Mouse (Mus musculus) neural tube, embryonic 15.5 days (tissue): Measurements from ENCODE around the gene Spint1. TPM values are rescaled to one million over a fixed set of nuclear protein-coding genes. Genes with fewer than 3 reads are reported as not detected.

Experiments used
- ATAC-seq: fragments of 200-750 bp; cut with Nextera tagmentation; 2 replicates; pipeline ENCODE4 v1.8.0; 2017; ENCODE audit warnings: mild to moderate bottlenecking, moderate TSS enrichment, moderate library complexity; ENCODE audit not compliant: low FRiP score
- H3K27ac ChIP-seq: fragments of 300-500 bp; sonication (generic); replicated peaks from 2 replicates; pipeline ENCODE4 v1.5.1; 2015; ENCODE audit warnings: mild to moderate bottlenecking, inconsistent platforms
- H3K27me3 ChIP-seq: fragments of 300-500 bp; sonication (generic); replicated peaks from 2 replicates; pipeline ENCODE4 v1.6.1; 2015; ENCODE audit warnings: inconsistent platforms
- H3K36me3 ChIP-seq: fragments of 300-500 bp; sonication (generic); 2 replicates; pipeline ENCODE4 v1.6.1; 2015; ENCODE audit warnings: inconsistent platforms
- H3K4me1 ChIP-seq: fragments of 300-500 bp; sonication (generic); 2 replicates; pipeline ENCODE4 v1.6.1; 2015; ENCODE audit warnings: inconsistent platforms
- H3K4me2 ChIP-seq: fragments of 300-500 bp; sonication (generic); 2 replicates; pipeline ENCODE4 v1.6.1; 2015; ENCODE audit warnings: inconsistent platforms, mild to moderate bottlenecking, moderate library complexity
- H3K4me3 ChIP-seq: fragments of 300-500 bp; sonication (generic); replicated peaks from 2 replicates; pipeline ENCODE4 v1.5.1; 2015; ENCODE audit warnings: mild to moderate bottlenecking, inconsistent platforms
- H3K9ac ChIP-seq: fragments of 300-500 bp; sonication (generic); replicated peaks from 2 replicates; pipeline ENCODE4 v1.6.1; 2015; ENCODE audit warnings: mild to moderate bottlenecking, inconsistent platforms
- H3K9me3 ChIP-seq: fragments of 300-500 bp; sonication (generic); replicated peaks from 2 replicates; pipeline ENCODE4 v1.6.1; 2016; ENCODE audit warnings: inconsistent platforms
- WGBS: fragments of 180-500 bp; shearing (Covaris S2); methylation state at CpG from one replicate; pipeline ENCODE4 v1.1.7; 2015; ENCODE audit warnings: mixed read lengths; 5-methylcytosine and 5-hydroxymethylcytosine counted together
- polyA plus RNA-seq: library from polyadenylated mRNA; unstranded; fragments of >200 nt; fragmentation: Nextera tagmentation; extraction: Ambion mirVana; gene quantifications from 2 replicates; pipeline ENCODE4 v1.2.1, GENCODE M21; 2015

Spint1 gene
- polyA plus RNA-seq, 1 experiment from 2014 or later: 0.49 TPM

GRCm38 (mm10) chr2:119276926-119277325 is 39.8 kb downstream of the Spint1 start:
- H3K4me2 ChIP-seq: no peak overlapping the region
- H3K4me1 ChIP-seq: no peaks in the 10 kb centered on the region
- H3K36me3 ChIP-seq: no peaks in the 10 kb centered on the region
- no peak for ATAC-seq
- H3K4me3 ChIP-seq: no peak overlapping the region
- H3K27me3 ChIP-seq: 0 out of 2 replicates have a peak, but pooled peaks cover 3% of the 10 kb centered on the region
- no peak overlapping the region for H3K27ac ChIP-seq
- H3K9me3 ChIP-seq: no peaks in the 10 kb centered on the region
- WGBS: 84% methylated on average over 7 of the region's 7 CpGs
- H3K9ac ChIP-seq: no peak overlapping the region

GRCm38 (mm10) chr2:119277810-119278209 is 40.6 kb downstream of the Spint1 start:
- no peak for ATAC-seq
- Histone ChIP-seq H3K36me3 (no peaks in the 10 kb centered on the region), H3K4me3 (no peak overlapping the region), H3K9me3 (no peaks in the 10 kb centered on the region), H3K4me1 (no peaks in the 10 kb centered on the region), H3K4me2 (no peak overlapping the region), H3K27me3 (0 out of 2 replicates have a peak, but pooled peaks cover 3% of the 10 kb centered on the region), H3K9ac (no peak overlapping the region), H3K27ac (no peak overlapping the region)
- WGBS: 91% methylated on average over 23 of the region's 23 CpGs

DNA sequence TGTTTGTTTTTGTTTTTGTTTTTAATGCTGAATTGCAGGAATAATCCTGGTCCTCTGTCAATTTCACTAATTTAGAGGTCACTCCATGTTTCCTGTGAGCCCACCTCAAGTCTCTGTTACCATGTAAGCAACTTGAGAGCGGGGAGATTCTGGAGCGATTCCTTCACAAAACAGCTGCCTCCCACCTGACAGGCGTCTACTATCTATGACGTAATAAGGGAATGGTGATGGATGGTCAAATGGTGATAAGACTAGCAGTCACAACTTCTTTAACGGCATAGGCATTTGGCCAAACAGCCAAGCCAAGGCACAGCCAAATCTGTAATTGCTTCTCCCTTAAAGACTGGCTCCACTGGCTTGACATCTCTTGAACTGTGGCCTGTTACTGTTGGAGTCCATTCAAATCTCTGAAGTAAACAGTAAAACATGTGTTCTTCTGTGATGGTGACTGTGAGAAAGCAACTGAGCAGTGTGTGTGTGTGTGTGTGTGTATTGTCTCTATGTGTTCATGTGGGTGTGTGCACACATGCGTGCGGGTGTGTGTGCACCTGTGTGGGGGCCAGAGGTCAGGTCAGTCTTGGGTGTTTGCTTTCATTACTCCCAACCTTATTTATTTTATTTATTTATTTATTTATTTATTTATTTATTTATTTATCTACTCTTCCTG is 44.9 kb downstream of the Spint1 start:
- H3K27me3 ChIP-seq: no peaks in the 10 kb centered on the region
- 91% methylated on average over 7 of the region's 7 CpGs for WGBS
- H3K9me3 ChIP-seq: no peaks in the 10 kb centered on the region
- H3K4me3 ChIP-seq: no peak overlapping the region
- H3K36me3 ChIP-seq: no peaks in the 10 kb centered on the region
- H3K4me2 ChIP-seq: no peak overlapping the region
- no peak overlapping the region for H3K27ac ChIP-seq
- no peak for ATAC-seq
- no peaks in the 10 kb centered on the region for H3K4me1 ChIP-seq
- no peak overlapping the region for H3K9ac ChIP-seq

- 90% methylated on average over 5 of the region's 5 CpGs for WGBS
- H3K27me3 ChIP-seq: no peaks in the 10 kb centered on the region
- no peak for ATAC-seq
Observed at GRCm38 (mm10) chr2:119287372-119287771, 50.2 kb downstream of the Spint1 start.

GRCm38 (mm10) chr2:119288270-119288882 is 51.2 kb downstream of the Spint1 start, which contains the start of gene Vps18:
TSS of gene Vps18 (plus strand) at chr2:119288740.
- peak within 1 kb of the TSS; percentile 81 for H3K9ac ChIP-seq
- H3K4me2 ChIP-seq: peak within 1 kb of the TSS; percentile 74
- H3K36me3 ChIP-seq: peaks cover 30% of the 10 kb centered on the region
- peak within 1 kb of the TSS; percentile 75 for H3K4me3 ChIP-seq
- H3K4me1 ChIP-seq: peaks cover 26% of the 10 kb centered on the region
- no peaks in the 10 kb centered on the region for H3K27me3 ChIP-seq
- 1% methylated on average over 31 of the region's 31 CpGs for WGBS
- H3K27ac ChIP-seq: peak within 1 kb of the TSS; percentile 76
- H3K9me3 ChIP-seq: no peaks in the 10 kb centered on the region
- peak; percentile 93 for ATAC-seq

More at GRCm38 (mm10) chr2:119287372-119287771, 50.2 kb downstream of the Spint1 start:
- Histone ChIP-seq H3K4me3 (no peak overlapping the region), H3K9ac (no peak overlapping the region), H3K36me3 (peaks cover 20% of the 10 kb centered on the region), H3K4me1 (peaks cover 26% of the 10 kb centered on the region), H3K27ac (no peak overlapping the region), H3K9me3 (no peaks in the 10 kb centered on the region), H3K4me2 (no peak overlapping the region)

DNA sequence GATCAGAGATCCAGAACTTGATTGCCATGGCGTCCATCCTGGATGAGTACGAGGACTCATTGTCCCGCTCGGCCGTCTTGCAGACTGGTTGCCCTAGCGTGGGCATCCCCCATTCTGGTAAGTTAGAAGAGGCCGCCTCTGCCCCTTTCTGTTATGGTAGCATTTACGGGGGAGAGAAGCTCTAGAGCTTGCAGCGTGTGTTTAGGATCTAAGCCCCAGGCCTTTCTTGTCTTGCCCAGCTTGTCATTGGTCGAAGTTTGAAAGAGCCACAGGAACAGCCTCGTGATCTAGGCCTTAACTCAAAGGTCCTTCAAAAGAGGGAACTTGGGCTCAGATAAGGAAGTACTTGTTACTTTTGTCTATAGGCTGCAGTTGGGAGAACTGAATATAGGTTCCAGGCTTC is 51.9 kb downstream of the Spint1 start:
- ATAC-seq: peak; percentile 28
- peaks cover 37% of the 10 kb centered on the region for H3K36me3 ChIP-seq
- peak overlapping the region; percentile 74 for H3K4me2 ChIP-seq
- no peaks in the 10 kb centered on the region for H3K27me3 ChIP-seq
- H3K9me3 ChIP-seq: no peaks in the 10 kb centered on the region
- peaks cover 26% of the 10 kb centered on the region for H3K4me1 ChIP-seq
- 4% methylated on average over 11 of the region's 11 CpGs for WGBS
- H3K4me3 ChIP-seq: peak overlapping the region; percentile 75
- peak overlapping the region; percentile 81 for H3K9ac ChIP-seq
- peak overlapping the region; percentile 69 for H3K27ac ChIP-seq

- H3K4me2 ChIP-seq: no peak overlapping the region
- H3K9ac ChIP-seq: no peak overlapping the region
- 95% methylated on average over 5 of the region's 5 CpGs for WGBS
- no peaks in the 10 kb centered on the region for H3K9me3 ChIP-seq
- peaks cover 35% of the 10 kb centered on the region for H3K4me1 ChIP-seq
- no peaks in the 10 kb centered on the region for H3K27me3 ChIP-seq
- H3K27ac ChIP-seq: no peak overlapping the region
- H3K4me3 ChIP-seq: no peak overlapping the region
- peaks cover 63% of the 10 kb centered on the region for H3K36me3 ChIP-seq
- no peak for ATAC-seq
Observed at GRCm38 (mm10) chr2:119292281-119292680, 55.1 kb downstream of the Spint1 start.

DNA sequence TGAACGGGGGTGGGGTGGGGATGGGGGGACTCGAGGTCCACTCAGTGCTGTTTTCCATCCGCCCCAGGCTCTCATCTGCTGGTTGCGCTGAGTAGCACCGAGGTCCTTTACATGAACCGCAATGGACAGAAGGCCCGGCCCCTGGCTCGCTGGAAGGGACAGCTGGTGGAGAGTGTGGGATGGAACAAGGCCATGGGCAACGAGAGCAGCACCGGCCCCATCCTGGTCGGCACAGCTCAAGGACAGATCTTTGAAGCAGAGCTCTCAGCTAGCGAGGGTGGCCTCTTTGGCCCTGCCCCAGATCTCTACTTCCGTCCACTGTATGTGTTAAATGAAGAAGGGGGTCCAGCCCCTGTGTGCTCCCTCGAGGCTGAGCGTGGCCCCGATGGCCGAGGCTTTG is 55.7 kb downstream of the Spint1 start:
- no peak for ATAC-seq
- Histone ChIP-seq H3K27ac (no peak overlapping the region), H3K9ac (no peak overlapping the region), H3K4me2 (no peak overlapping the region), H3K4me1 (peaks cover 31% of the 10 kb centered on the region), H3K9me3 (no peaks in the 10 kb centered on the region), H3K36me3 (peaks cover 69% of the 10 kb centered on the region), H3K27me3 (no peaks in the 10 kb centered on the region), H3K4me3 (no peak overlapping the region)
- 96% methylated on average over 17 of the region's 17 CpGs for WGBS

DNA sequence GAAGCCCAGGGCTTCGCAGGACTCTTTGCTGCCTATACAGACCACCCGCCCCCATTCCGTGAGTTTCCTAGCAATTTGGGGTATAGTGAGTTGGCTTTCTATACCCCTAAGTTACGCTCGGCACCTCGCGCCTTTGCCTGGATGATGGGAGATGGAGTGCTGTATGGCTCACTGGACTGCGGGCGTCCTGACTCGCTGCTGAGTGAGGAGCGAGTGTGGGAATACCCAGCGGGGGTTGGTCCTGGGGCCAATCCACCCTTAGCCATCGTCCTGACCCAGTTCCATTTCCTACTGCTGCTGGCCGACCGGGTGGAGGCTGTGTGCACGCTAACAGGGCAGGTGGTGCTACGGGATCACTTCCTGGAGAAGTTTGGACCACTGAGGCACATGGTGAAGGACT is 56.1 kb downstream of the Spint1 start:
- H3K9me3 ChIP-seq: no peaks in the 10 kb centered on the region
- no peak overlapping the region for H3K4me2 ChIP-seq
- ATAC-seq: no peak
- H3K27me3 ChIP-seq: no peaks in the 10 kb centered on the region
- H3K36me3 ChIP-seq: peaks cover 71% of the 10 kb centered on the region
- no peak overlapping the region for H3K27ac ChIP-seq
- 94% methylated on average over 17 of the region's 17 CpGs for WGBS
- H3K4me1 ChIP-seq: peaks cover 27% of the 10 kb centered on the region
- H3K9ac ChIP-seq: no peak overlapping the region
- H3K4me3 ChIP-seq: no peak overlapping the region

DNA sequence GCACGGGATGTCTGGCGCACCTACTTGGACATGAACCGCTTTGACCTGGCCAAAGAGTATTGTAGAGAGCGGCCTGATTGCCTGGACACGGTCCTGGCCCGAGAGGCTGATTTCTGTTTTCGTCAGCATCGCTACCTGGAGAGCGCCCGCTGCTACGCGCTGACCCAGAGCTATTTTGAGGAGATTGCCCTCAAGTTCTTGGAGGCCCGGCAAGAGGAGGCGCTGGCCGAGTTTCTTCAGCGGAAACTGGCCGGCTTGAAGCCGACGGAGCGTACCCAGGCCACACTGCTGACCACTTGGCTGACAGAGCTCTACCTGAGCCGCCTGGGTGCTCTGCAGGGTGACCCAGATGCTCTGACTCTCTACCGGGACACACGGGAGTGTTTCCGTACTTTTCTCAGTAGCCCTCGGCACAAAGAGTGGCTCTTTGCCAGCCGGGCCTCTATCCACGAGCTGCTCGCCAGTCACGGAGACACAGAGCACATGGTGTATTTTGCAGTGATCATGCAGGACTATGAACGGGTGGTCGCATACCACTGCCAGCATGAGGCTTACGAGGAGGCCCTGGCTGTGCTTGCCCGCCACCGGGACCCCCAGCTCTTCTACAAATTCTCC is 56.7 kb downstream of the Spint1 start:
- Histone ChIP-seq H3K4me1 (peaks cover 27% of the 10 kb centered on the region), H3K9ac (no peak overlapping the region), H3K4me2 (no peak overlapping the region), H3K9me3 (no peaks in the 10 kb centered on the region), H3K36me3 (peaks cover 75% of the 10 kb centered on the region), H3K4me3 (no peak overlapping the region), H3K27me3 (no peaks in the 10 kb centered on the region), H3K27ac (no peak overlapping the region)
- ATAC-seq: no peak
- WGBS: 93% methylated on average over 34 of the region's 34 CpGs

DNA sequence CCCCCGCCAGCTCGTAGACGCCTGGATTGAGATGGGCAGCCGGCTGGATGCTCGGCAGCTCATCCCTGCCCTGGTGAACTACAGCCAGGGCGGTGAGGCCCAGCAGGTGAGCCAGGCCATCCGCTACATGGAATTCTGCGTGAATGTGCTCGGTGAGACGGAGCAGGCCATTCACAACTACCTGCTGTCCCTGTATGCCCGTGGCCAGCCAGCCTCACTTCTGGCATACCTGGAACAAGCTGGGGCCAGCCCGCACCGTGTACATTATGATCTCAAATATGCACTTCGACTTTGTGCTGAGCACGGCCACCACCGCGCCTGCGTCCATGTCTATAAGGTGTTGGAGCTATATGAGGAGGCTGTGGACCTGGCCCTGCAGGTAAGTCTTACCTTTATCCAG is 57.2 kb downstream of the Spint1 start:
- ATAC-seq: no peak
- Histone ChIP-seq H3K27ac (no peak overlapping the region), H3K4me3 (no peak overlapping the region), H3K4me1 (peaks cover 23% of the 10 kb centered on the region), H3K4me2 (no peak overlapping the region), H3K9ac (no peak overlapping the region), H3K27me3 (no peaks in the 10 kb centered on the region), H3K9me3 (no peaks in the 10 kb centered on the region), H3K36me3 (peaks cover 80% of the 10 kb centered on the region)
- WGBS: 94% methylated on average over 18 of the region's 18 CpGs

DNA sequence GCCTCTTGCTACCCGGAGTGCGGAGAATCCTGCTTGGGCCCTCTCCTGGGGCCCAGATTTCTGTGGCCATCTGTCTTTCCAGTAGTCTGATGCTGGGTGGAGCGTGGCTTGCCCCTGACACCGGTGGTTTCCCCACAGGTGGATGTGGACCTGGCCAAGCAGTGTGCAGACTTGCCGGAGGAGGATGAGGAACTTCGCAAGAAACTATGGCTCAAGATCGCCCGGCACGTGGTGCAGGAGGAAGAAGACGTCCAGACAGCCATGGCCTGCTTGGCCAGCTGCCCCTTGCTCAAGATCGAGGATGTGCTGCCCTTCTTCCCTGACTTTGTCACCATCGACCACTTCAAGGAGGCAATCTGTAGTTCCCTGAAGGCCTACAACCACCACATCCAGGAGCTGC is 59.6 kb downstream of the Spint1 start:
- Histone ChIP-seq H3K9ac (no peak overlapping the region), H3K27me3 (no peaks in the 10 kb centered on the region), H3K27ac (no peak overlapping the region), H3K36me3 (peaks cover 68% of the 10 kb centered on the region), H3K4me1 (peaks cover 22% of the 10 kb centered on the region), H3K4me2 (no peak overlapping the region), H3K9me3 (no peaks in the 10 kb centered on the region), H3K4me3 (no peak overlapping the region)
- ATAC-seq: no peak
- 96% methylated on average over 12 of the region's 12 CpGs for WGBS
